Mouse (Mus musculus): ENCODE measurements around the gene Ppm1e. TPM values are rescaled to one million over a fixed set of nuclear protein-coding genes. Genes with fewer than 3 reads are reported as not detected.

The Ppm1e gene
- polyA plus RNA-seq, 1 experiment: 0.30 TPM

DNA sequence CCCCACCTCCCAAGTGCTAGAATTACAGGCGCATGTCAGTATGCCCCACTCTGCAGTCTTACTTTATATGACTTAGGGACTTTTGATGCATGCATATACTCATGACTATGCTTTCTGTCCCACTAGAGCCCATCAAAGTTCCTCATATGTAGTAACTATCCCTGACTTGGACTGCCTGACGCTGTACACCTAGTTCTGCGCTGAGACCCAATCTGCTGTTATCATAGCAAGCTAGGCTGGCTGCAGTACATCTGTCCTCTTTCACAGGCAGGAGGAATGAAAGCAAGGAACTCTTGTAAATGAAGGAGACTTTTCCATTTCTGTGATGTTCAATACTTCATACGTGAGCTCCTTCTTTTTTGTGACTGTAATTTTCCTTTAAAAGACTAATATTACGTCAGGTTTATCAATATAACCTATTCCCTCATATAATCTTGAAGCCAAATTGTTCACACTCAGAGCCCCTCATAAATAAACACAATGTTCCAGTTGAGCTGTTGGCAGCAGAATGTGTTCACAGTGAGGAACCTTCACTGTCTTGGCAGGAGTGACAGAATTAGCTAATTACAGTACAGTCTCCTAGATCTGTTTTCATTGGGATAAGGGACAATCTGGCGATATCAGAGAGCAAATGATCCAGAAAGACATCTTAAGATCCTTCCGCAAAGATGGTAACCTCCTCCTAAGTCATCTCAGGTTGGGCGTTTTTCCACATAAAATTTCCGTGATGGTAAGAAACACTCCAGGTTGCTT is 39.7 kb downstream of the Ppm1e start:
- Histone ChIP-seq H3K9me3 (ENCODE audit: control insufficient read depth, low read length) (no peaks in the 10 kb centered on the region), H3K27me3 (ENCODE audit: control insufficient read depth) (no peaks in the 10 kb centered on the region), H3K36me3 (ENCODE audit: control insufficient read depth) (no peaks in the 10 kb centered on the region), H3K4me3 (replicated peaks) (no peak overlapping the region), H3K4me1 (ENCODE audit: control insufficient read depth) (no peaks in the 10 kb centered on the region)
- TF ChIP-seq TAL1 (IDR thresholded peaks at IDR 0.05; ENCODE audit: low read length) (no peak), GATA1 (IDR thresholded peaks at IDR 0.05; ENCODE audit: low read length) (no peak)

DNA sequence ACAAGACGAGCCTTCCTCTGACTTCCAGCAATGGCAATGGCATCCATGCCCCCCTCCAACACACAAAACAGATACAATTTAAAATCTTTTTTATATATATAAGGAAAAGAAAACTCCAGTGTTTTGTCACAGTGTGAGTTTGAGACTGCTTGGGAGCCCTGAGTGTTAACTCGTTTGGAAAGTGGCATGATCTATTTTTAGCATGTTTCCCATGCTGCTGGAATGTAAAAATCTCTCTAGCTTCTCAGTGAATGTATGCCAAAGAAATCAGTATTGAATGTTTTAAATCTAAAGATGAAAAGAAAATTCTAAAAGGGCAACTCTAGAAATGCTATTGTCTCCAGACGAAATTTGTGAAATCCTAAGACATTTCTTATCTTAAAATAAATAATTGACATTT is 45.3 kb downstream of the Ppm1e start:
- Histone ChIP-seq H3K9me3 (ENCODE audit: control insufficient read depth, low read length) (no peaks in the 10 kb centered on the region), H3K27me3 (ENCODE audit: control insufficient read depth) (no peaks in the 10 kb centered on the region), H3K4me3 (replicated peaks) (no peak overlapping the region), H3K36me3 (ENCODE audit: control insufficient read depth) (no peaks in the 10 kb centered on the region), H3K4me1 (ENCODE audit: control insufficient read depth) (peaks cover 15% of the 10 kb centered on the region)
- TF ChIP-seq TAL1 (IDR thresholded peaks at IDR 0.05; ENCODE audit: low read length): no peak
- no peak for TF ChIP-seq GATA1 (IDR thresholded peaks at IDR 0.05; ENCODE audit: low read length)

GRCm38 (mm10) chr11:87310309-87310708 is 48.5 kb downstream of the Ppm1e start:
- Histone ChIP-seq H3K36me3 (ENCODE audit: control insufficient read depth) (no peaks in the 10 kb centered on the region), H3K27me3 (ENCODE audit: control insufficient read depth) (no peaks in the 10 kb centered on the region), H3K9me3 (ENCODE audit: control insufficient read depth, low read length) (no peaks in the 10 kb centered on the region), H3K4me1 (ENCODE audit: control insufficient read depth) (peaks cover 15% of the 10 kb centered on the region), H3K4me3 (replicated peaks) (no peak overlapping the region)
- TF ChIP-seq GATA1 (IDR thresholded peaks at IDR 0.05; ENCODE audit: low read length) (no peak), TAL1 (IDR thresholded peaks at IDR 0.05; ENCODE audit: low read length) (no peak)

DNA sequence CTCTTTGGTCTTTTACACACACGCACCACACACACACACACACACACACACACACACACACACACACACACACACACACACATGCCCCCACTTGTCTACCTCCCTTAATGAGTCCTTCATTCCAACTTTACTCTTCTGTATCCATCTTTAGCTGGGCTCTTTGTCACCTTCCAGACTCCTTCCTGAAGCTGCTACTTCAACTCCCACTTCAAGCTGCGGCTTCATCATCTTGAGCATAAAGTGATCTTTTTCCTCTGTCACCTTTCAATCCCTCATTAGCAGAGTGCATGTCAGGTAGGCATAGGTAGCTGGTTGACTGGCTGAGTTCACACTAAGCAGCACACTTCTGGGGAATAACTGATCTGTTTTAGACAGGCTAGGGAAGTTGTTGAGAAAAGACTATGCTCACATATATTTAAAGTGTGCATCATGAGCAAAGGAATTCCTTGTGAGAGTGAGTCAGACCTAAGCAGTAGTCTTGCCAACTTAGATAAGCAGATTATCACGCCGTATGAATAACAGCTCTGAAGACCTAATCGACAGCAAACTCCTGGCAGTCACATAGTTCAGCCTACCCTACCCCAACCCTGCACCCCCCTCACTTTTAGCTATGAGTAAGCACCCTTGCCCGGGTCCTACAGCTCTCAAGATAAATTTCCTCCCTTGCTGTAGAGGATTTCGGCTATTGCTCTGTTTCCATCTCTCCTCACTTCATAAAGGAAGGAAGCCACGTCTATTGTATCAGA is 49.3 kb downstream of the Ppm1e start:
- Histone ChIP-seq H3K9me3 (ENCODE audit: control insufficient read depth, low read length) (no peaks in the 10 kb centered on the region), H3K36me3 (ENCODE audit: control insufficient read depth) (no peaks in the 10 kb centered on the region), H3K27me3 (ENCODE audit: control insufficient read depth) (no peaks in the 10 kb centered on the region), H3K4me1 (ENCODE audit: control insufficient read depth) (peaks cover 15% of the 10 kb centered on the region), H3K4me3 (replicated peaks) (no peak overlapping the region)
- no peak for TF ChIP-seq GATA1 (IDR thresholded peaks at IDR 0.05; ENCODE audit: low read length)
- no peak for TF ChIP-seq TAL1 (IDR thresholded peaks at IDR 0.05; ENCODE audit: low read length)

GRCm38 (mm10) chr11:87299066-87299465 is 59.8 kb downstream of the Ppm1e start:
- TF ChIP-seq GATA1 (IDR thresholded peaks at IDR 0.05; ENCODE audit: low read length): no peak
- no peak for TF ChIP-seq TAL1 (IDR thresholded peaks at IDR 0.05; ENCODE audit: low read length)
- Histone ChIP-seq H3K36me3 (ENCODE audit: control insufficient read depth) (no peaks in the 10 kb centered on the region), H3K4me1 (ENCODE audit: control insufficient read depth) (peaks cover 7% of the 10 kb centered on the region), H3K27me3 (ENCODE audit: control insufficient read depth) (no peaks in the 10 kb centered on the region), H3K9me3 (ENCODE audit: control insufficient read depth, low read length) (no peaks in the 10 kb centered on the region), H3K4me3 (replicated peaks) (no peak overlapping the region)

DNA sequence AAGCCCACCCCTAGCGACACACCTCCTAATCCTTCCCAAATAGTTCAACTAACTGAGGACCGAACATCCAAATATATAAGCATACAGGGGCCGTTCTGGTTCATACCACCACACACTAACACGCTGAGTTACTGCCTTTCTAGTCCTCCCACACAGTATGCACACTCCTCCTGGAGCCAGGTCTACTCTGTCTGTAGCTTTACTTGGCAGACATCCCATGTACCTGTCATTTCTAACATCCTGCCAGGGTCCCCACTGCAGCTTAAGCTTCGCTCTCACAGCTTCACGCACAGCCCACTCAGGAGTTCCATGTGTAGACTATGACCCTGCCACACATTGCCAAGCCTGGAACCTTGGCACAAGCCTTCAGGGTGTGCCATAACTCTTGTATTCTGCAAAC is 62.4 kb downstream of the Ppm1e start:
- Histone ChIP-seq H3K27me3 (ENCODE audit: control insufficient read depth) (no peaks in the 10 kb centered on the region), H3K4me3 (replicated peaks) (no peak overlapping the region), H3K9me3 (ENCODE audit: control insufficient read depth, low read length) (peaks cover 6% of the 10 kb centered on the region; the same call in 1 of the 2 replicates), H3K36me3 (ENCODE audit: control insufficient read depth) (no peaks in the 10 kb centered on the region), H3K4me1 (ENCODE audit: control insufficient read depth) (peaks cover 2% of the 10 kb centered on the region)
- TF ChIP-seq TAL1 (IDR thresholded peaks at IDR 0.05; ENCODE audit: low read length) (no peak), GATA1 (IDR thresholded peaks at IDR 0.05; ENCODE audit: low read length) (no peak)

- Histone ChIP-seq H3K27me3 (ENCODE audit: control insufficient read depth) (no peaks in the 10 kb centered on the region), H3K4me1 (ENCODE audit: control insufficient read depth) (no peaks in the 10 kb centered on the region), H3K36me3 (ENCODE audit: control insufficient read depth) (no peaks in the 10 kb centered on the region), H3K9me3 (ENCODE audit: control insufficient read depth, low read length) (peaks cover 6% of the 10 kb centered on the region; the same call in 1 of the 2 replicates), H3K4me3 (replicated peaks) (no peak overlapping the region)
- TF ChIP-seq TAL1 (IDR thresholded peaks at IDR 0.05; ENCODE audit: low read length) (no peak), GATA1 (IDR thresholded peaks at IDR 0.05; ENCODE audit: low read length) (no peak)
These were observed 63.2 kb downstream of the Ppm1e start for GRCm38 (mm10) chr11:87295636-87296035.

- TF ChIP-seq GATA1 (IDR thresholded peaks at IDR 0.05; ENCODE audit: low read length) (no peak), TAL1 (IDR thresholded peaks at IDR 0.05; ENCODE audit: low read length) (no peak)
- Histone ChIP-seq H3K36me3 (ENCODE audit: control insufficient read depth) (no peaks in the 10 kb centered on the region), H3K4me1 (ENCODE audit: control insufficient read depth) (no peaks in the 10 kb centered on the region), H3K27me3 (ENCODE audit: control insufficient read depth) (no peaks in the 10 kb centered on the region), H3K9me3 (ENCODE audit: control insufficient read depth, low read length) (peaks cover 6% of the 10 kb centered on the region; the same call in 1 of the 2 replicates), H3K4me3 (replicated peaks) (no peak overlapping the region)
These were observed 69.5 kb downstream of the Ppm1e start for GRCm38 (mm10) chr11:87289313-87289712.

- no peak for TF ChIP-seq GATA1 (IDR thresholded peaks at IDR 0.05; ENCODE audit: low read length)
These were observed 72.6 kb downstream of the Ppm1e start for GRCm38 (mm10) chr11:87286194-87286593.

More at GRCm38 (mm10) chr11:87286194-87286593, 72.6 kb downstream of the Ppm1e start:
- no peaks in the 10 kb centered on the region for H3K36me3 ChIP-seq (ENCODE audit: control insufficient read depth)
- H3K9me3 ChIP-seq (ENCODE audit: control insufficient read depth, low read length): no peaks in the 10 kb centered on the region
- H3K4me3 ChIP-seq (replicated peaks): no peak overlapping the region
- H3K4me1 ChIP-seq (ENCODE audit: control insufficient read depth): peaks cover 8% of the 10 kb centered on the region
- no peaks in the 10 kb centered on the region for H3K27me3 ChIP-seq (ENCODE audit: control insufficient read depth)

Measured in erythroblast, embryonic 14.5 days (primary cell).